Mouse (Mus musculus) liver (tissue): Measurements from ENCODE around the gene Slc22a23.
A peak's percentile ranks its signal among the peaks of the same experiment; 100 is the strongest.

Experiments used
- DNase-seq: peaks from one replicate; pipeline ENCODE4 v3.0.0-alpha.2; 2020; ENCODE audit warnings: mixed read lengths

Slc22a23 gene

GRCm38 (mm10) chr13:34266942-34267660 lies 77.9 kb downstream of the Slc22a23 start:
- DNase-seq: no peak

- DNase-seq: no peak
Measured at GRCm38 (mm10) chr13:34266067-34266466, 78.9 kb downstream of the Slc22a23 start.

- DNase-seq: no peak
Measured at GRCm38 (mm10) chr13:34265576-34265975, 79.4 kb downstream of the Slc22a23 start.

- DNase-seq: no peak
Measured at GRCm38 (mm10) chr13:34265022-34265565, 79.9 kb downstream of the Slc22a23 start.

- no peak for DNase-seq
Measured at GRCm38 (mm10) chr13:34264508-34264907, 80.5 kb downstream of the Slc22a23 start.

- DNase-seq: no peak
Measured at GRCm38 (mm10) chr13:34258765-34259164, 86.2 kb downstream of the Slc22a23 start.

- DNase-seq: no peak
Measured at GRCm38 (mm10) chr13:34257177-34257576, 87.8 kb downstream of the Slc22a23 start.

GRCm38 (mm10) chr13:34256676-34257075 lies 88.3 kb downstream of the Slc22a23 start:
- no peak for DNase-seq

- DNase-seq: no peak
Measured at GRCm38 (mm10) chr13:34255297-34255696, 89.7 kb downstream of the Slc22a23 start.

- peak; percentile 42 for DNase-seq
Measured at GRCm38 (mm10) chr13:34254691-34255090, 90.3 kb downstream of the Slc22a23 start.

- peak; percentile 45 for DNase-seq
Measured at GRCm38 (mm10) chr13:34253736-34254135, 91.2 kb downstream of the Slc22a23 start.

GRCm38 (mm10) chr13:34248941-34249920 lies 95.8 kb downstream of the Slc22a23 start:
- no peak for DNase-seq

GRCm38 (mm10) chr13:34248107-34248506 lies 96.9 kb downstream of the Slc22a23 start:
- DNase-seq: no peak

- no peak for DNase-seq
Measured at GRCm38 (mm10) chr13:34246821-34247220, 98.2 kb downstream of the Slc22a23 start.

GRCm38 (mm10) chr13:34245216-34245615 lies 99.8 kb downstream of the Slc22a23 start:
- DNase-seq: no peak

GRCm38 (mm10) chr13:34244186-34244585 lies 100.8 kb downstream of the Slc22a23 start:
- DNase-seq: no peak

GRCm38 (mm10) chr13:34242211-34242610 lies 102.8 kb downstream of the Slc22a23 start:
- DNase-seq: no peak

- DNase-seq: no peak
Measured at GRCm38 (mm10) chr13:34240087-34240428, 104.9 kb downstream of the Slc22a23 start.

GRCm38 (mm10) chr13:34239371-34240086 lies 105.5 kb downstream of the Slc22a23 start:
- peak; percentile 53 for DNase-seq

GRCm38 (mm10) chr13:34238646-34239290 lies 106.2 kb downstream of the Slc22a23 start:
- DNase-seq: no peak

- no peak for DNase-seq
Measured at GRCm38 (mm10) chr13:34235056-34235455, 109.9 kb downstream of the Slc22a23 start.

- DNase-seq: no peak
Measured at GRCm38 (mm10) chr13:34234439-34234838, 110.5 kb downstream of the Slc22a23 start.
